Mouse (Mus musculus) gastrocnemius, adult 2 months (tissue): ENCODE data around the gene Slc35e3. TPM values are rescaled to one million over a fixed set of nuclear protein-coding genes. Genes with fewer than 3 reads are reported as not detected.

ENCODE experiments used
- DNase-seq: peaks from one replicate; pipeline ENCODE4 v3.0.0; 2022
- H3K27ac ChIP-seq: fragments of 200-600 bp; 2 replicates; pipeline ENCODE4 v1.8.1; 2022; ENCODE audit warnings: mild to moderate bottlenecking
- H3K4me3 ChIP-seq: fragments of 200-600 bp; 2 replicates; pipeline ENCODE4 v1.8.1; 2022; ENCODE audit warnings: mild to moderate bottlenecking, moderate library complexity
- CTCF ChIP-seq: fragments of 200-600 bp; IDR thresholded peaks from 2 replicates; pipeline ENCODE4 v1.8.1; 2022; ENCODE audit warnings: antibody characterized with exemption, mild to moderate bottlenecking, moderate library complexity
- intact Hi-C: fragments of 180-260 bp; cut with DNase I; formaldehyde crosslinking; loops from one replicate; pipeline ENCODE4 v1.15.1; 2025
- total RNA-seq, 2 experiments: library from RNA; stranded (reverse); gene quantifications; 2 replicates each; pipeline ENCODE4 v1.2.3; 2021

Gene Slc35e3
- total RNA-seq, 2 experiments from 2014 or later = 4.6 to 5.1 TPM

DNA sequence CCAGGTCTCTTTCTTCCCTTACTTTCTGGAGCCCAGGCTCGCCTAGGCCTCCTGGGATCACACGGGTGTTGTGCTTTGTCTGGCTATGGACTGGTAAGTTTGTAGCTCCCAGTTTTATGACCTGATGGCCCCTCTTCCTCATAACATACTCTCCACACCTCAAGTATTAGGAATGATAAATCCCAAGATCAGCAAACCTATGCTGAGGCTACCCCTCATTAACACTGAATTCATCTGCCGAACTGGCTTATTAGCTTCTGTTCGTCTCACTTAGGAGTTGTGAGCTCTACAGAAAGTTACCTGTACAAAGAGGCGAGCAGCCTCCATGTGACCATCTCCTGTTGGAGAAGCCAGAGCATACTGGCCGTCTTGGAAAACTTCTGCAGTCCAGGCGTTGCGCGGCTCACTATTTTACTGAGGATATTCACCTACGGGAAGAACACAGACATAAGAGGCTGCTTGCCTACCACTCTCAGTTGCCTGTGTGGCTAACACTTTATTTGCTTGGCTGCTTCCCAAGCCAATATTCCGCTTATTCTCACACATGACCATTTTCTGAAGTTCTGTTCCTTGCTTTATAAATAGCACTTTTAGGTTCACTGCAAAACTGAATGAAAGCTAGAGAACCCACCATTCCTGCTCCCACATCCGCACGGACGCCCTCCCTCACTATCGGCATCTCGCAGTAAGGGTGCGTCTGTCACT is 35.0 kb upstream of the Slc35e3 start:
- DNase-seq = no peak
- intact Hi-C loops = no loop called here
- no peak overlapping the region for H3K4me3 ChIP-seq
- no peak overlapping the region for H3K27ac ChIP-seq
- TF ChIP-seq CTCF = no peak

DNA sequence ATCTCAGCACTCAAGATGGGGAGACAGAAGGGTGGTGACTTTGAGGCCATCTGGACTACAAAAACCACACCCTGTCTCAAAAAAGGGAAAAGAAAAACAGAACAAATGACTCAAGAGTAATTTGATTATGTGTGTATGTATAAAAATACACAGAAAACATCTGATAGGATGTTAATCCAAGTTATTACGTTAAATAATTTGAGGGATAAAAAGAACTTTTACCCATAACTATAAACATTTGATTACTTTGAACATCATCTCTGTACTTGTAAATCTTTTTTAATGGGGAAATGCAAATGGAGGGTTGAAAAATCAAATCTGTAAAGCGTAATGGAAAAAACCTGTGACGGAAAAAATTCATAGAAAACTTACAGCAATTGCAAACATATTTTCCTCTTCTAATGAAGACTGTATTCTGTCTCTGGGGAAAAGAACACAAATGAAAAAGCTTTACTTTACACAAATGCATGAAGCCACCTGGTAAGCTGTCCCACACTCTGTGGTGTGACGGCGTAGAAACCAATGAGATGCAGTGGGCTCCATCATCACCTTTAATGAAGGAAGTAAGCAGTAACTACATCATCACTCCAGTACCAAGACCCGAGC is 34.2 kb upstream of the Slc35e3 start:
- no peak for TF ChIP-seq CTCF
- no peak overlapping the region for H3K4me3 ChIP-seq
- DNase-seq = no peak
- H3K27ac ChIP-seq = no peak overlapping the region
- intact Hi-C loops = no loop called here

DNA sequence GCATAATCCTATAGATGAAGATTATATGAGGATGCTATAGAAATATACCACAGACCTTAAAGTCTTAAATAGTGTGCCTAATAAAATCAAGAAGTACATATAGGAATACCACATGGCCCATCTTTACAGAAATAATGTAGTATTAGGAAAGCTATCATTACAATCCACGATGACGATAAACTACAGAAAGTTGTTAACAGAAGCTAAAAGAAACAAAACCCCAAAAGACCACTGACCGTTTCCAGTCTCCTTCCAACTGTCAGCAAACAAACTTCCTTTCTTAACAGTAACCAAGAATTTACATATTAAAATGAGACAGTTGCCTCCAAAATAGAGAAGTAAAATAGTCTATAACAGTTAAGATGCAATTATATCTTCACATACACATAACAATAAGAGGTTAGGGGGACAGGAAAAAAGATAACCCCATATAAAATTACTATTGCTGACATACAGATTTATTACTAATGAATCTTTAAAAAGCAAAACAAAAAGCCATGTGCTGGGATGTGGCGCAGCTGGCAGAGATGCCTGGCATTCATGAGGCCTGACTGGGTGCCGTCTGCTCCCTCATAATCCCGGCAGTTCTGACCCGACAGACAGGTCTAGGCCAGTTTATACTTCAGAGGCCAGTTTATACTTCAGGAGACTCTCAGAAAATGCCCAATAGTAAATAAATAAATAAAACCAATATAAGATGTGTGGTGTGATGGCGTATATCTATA is 33.6 kb upstream of the Slc35e3 start:
- intact Hi-C loops = no loop called here
- no peak for DNase-seq
- Histone ChIP-seq H3K4me3 (no peak overlapping the region), H3K27ac (no peak overlapping the region)
- no peak for TF ChIP-seq CTCF

DNA sequence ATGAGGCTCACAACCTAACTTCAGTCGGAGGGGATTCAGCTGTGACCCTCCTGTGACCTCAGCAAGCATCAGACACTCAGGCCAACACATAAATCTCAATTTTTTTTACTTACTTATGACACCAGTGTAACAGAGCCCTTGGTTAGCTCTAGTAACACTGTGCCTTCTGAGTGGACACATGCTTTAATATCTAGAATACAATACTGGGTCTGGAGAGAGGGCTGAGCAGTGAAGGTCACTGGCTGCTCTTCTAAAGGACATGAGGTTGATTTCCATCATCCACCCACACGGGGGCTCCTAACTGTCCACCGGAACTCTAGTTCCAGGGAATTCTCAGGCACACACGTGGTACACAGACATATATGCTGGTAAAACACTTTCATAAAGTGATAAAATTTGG is 32.8 kb upstream of the Slc35e3 start:
- Histone ChIP-seq H3K27ac (no peak overlapping the region), H3K4me3 (no peak overlapping the region)
- intact Hi-C loops = no loop called here
- no peak for TF ChIP-seq CTCF
- DNase-seq = no peak

DNA sequence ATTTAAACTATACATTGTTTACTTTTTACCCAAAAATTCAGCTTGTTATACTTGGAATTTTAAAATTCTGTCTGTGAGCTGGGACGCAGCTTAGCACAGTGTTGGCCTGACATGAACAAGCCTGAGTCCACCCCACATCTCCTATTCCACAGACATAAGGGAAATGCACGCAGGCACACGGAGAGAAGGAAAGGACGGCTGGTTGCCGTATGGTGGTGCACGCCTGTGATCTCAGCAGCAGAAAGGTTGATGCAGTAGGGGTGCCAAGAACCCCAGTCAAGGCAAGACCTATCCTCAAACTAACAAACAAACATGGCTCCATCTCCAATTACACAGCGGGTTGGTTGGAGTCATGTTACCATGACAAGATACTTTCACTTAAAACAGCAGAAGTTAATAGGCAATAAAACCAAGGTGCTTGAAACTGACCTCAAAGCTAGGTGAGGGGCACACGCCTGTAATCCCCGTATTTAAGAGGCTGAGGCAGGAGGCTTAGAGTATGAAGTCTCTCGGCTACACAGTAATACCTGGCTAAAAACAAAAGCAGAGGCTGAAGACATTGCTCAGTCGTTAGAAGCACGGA is 32.3 kb upstream of the Slc35e3 start:
- H3K4me3 ChIP-seq = no peak overlapping the region
- no peak overlapping the region for H3K27ac ChIP-seq
- intact Hi-C loops = no loop called here
- no peak for DNase-seq
- no peak for TF ChIP-seq CTCF

DNA sequence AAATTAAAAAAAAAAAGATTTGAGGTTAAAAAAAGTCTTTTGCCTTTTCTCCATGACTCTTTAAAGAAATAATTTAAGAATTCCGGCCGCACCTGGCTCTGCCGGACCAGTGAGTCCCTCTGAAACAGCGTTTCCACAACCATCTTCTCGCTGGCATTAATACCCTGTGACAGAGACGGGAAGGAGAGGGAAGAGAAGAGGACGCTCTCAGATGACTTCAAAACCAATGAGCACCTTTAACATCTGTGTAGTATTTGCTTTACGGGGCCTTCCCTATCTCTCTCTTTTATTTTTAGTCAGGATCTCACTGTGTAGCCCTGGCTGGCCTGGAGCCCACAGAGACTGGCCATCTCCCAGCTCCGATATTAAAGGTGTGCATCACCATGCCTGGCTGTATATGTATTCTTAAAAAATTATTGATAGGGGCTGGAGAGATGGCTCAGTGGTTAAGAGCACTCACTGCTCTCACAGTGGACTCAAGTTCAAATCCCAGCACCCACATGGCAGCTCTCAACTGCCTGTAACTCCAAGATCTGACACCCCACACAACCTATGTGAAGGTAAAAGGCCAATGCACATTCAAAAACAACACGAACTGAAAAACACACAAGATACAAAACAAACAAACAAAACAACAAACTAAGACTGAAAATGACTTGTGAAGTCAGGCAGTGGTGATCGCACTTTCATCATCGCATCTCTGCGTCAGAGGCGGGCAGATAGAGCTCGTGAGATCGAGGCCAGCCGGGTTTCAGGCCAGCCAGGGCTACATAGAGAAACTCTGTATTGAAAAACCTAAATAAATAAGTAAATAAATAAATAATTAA is 31.5 kb upstream of the Slc35e3 start:
- TF ChIP-seq CTCF = no peak
- H3K27ac ChIP-seq = no peak overlapping the region
- no peak for DNase-seq
- intact Hi-C loops = no loop called here
- no peak overlapping the region for H3K4me3 ChIP-seq

DNA sequence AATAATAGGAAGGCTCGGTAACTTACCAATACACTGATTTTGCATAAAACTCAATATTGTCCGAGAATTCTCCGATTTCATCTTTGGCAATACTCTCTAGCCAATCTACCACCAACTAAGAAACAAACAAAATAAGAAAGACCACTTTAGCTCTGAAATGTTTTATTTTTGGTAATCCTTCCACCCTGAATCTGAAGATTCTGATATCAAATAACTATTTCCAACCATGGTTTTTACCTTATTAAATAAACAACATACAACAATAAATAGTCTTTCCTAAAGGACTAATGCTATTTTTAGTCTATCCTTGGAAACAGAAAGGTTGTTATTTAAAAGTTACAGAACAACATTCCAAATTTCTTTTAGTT is 30.9 kb upstream of the Slc35e3 start:
- TF ChIP-seq CTCF = no peak
- intact Hi-C loops = no loop called here
- no peak overlapping the region for H3K27ac ChIP-seq
- no peak for DNase-seq
- no peak overlapping the region for H3K4me3 ChIP-seq

DNA sequence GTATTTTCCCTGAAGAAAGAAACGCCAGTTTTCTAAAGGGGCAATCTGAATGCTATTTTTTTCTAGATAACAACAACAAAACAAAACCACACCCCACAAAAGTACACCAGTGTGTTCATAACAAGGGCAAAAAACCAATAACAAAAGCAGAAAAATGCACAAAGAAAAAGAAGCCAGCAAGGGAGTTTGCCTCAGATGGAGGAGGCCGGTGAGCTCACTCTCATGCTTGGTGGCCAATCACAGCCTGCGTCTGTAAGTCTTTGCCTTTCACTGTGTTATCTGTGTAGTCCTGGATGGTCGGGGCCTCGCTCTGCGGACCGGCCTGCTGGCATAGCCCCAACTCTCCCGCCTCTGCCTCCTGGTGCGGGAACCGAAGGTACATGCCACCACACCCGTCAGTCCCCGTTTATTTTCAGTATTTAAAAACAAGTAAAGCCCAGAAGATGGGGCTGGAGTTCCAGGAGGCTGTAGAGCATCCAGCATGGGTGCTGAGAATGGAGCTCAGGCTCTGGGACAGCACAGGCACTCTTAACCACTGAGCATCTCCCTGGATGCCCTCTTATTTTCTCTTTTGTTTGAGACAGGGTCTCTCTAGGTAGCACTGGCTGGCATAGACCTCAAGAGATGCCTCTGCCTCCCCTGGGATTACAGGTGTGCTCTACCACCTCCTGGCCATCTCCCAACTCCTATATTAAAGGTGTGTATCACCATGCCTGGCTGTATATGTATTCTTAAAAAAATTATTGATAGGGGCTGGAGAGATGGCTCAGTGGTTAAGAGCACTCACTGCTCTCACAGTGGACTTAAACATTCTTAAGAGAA is 30.3 kb upstream of the Slc35e3 start:
- TF ChIP-seq CTCF = no peak
- no peak overlapping the region for H3K4me3 ChIP-seq
- no peak for DNase-seq
- H3K27ac ChIP-seq = no peak overlapping the region
- intact Hi-C loops = no loop called here

DNA sequence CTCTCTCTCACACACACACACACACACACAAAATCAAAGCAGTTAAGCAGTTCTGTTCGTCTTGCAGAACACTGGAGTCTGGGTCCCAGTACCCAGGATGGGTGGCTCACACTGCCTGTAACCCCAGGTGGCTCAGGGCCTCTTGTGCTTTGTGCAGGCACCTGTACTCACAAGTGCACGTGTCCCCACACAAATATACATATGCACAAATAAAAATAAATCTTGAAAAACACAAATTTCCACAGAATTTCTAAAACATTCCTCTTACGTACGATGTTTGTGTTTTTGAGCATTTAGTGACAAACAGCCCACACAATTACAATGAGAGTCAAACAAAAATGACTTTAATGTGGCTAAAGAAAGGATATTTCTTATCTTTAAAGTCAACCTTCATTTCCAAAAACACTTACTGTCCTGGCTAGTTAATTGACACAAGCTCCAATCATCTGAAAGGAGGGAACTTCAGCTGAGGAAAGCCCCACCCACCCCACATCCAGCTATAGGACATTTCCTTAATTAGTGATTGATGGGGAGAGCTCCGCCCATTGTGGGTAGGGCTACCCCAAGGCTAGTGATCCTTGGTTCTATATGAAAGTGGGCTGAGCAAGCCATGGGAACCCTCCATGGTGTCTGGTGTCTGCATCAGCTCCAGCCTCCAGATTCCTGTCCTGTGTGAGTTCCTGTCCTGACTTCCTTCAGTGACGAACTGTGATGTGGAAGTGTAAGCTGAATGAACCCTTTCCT is 29.4 kb upstream of the Slc35e3 start:
- no peak overlapping the region for H3K27ac ChIP-seq
- H3K4me3 ChIP-seq = no peak overlapping the region
- intact Hi-C loops = no loop called here
- DNase-seq = no peak
- no peak for TF ChIP-seq CTCF

DNA sequence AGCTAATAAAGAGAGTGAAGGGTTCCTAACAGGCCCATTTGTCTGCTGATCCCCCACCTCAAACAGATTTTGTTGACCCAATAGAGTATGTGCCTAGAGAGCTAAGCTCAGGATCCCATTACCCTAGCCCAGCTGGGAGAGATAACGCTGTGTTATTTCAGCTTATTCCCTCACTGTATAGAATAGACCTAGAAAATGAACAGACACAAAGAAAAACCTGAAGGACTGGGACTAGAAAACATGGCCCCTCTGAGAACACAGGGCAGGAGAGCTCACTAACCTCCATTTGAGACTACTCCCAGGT is 28.6 kb upstream of the Slc35e3 start:
- intact Hi-C loops = no loop called here
- no peak for DNase-seq
- H3K4me3 ChIP-seq = no peak overlapping the region
- TF ChIP-seq CTCF = no peak
- H3K27ac ChIP-seq = no peak overlapping the region
